Mouse (Mus musculus) layer of hippocampus, postnatal 10 days (tissue): Measurements from ENCODE around the gene Ccdc47. TPM values are rescaled to one million over a fixed set of nuclear protein-coding genes. Genes with fewer than 3 reads are reported as not detected.
A peak's percentile ranks its signal among the peaks of the same experiment; 100 is the strongest.

Experiments
- DNase-seq, 2 experiments: peaks; one replicate each; pipeline ENCODE4 v3.0.0; 2021; ENCODE audit warnings: low spot score in 2 of 2
- total RNA-seq, 2 experiments: library from RNA; stranded (reverse); gene quantifications; 2 replicates each; pipeline ENCODE4 v1.2.3; 2021

Gene Ccdc47
- total RNA-seq, 2 experiments from 2014 or later, result 101 to 102 TPM

- DNase-seq, result no peak
Observed at GRCm38 (mm10) chr11:106162237-106162636, 53.9 kb downstream of the Ccdc47 start.

- DNase-seq, result peak; percentile 76 to 81
Observed at GRCm38 (mm10) chr11:106160841-106161721, 55.1 kb downstream of the Ccdc47 start, which contains the start of the genes Gm10840 and Limd2. TSS of gene Gm10840 (plus strand) at chr11:106160850. TSS of gene Limd2 (minus strand) at chr11:106160860.

- DNase-seq, result peak; percentile 83 to 91
Observed at GRCm38 (mm10) chr11:106159921-106160840, 56.0 kb downstream of the Ccdc47 start.

DNA sequence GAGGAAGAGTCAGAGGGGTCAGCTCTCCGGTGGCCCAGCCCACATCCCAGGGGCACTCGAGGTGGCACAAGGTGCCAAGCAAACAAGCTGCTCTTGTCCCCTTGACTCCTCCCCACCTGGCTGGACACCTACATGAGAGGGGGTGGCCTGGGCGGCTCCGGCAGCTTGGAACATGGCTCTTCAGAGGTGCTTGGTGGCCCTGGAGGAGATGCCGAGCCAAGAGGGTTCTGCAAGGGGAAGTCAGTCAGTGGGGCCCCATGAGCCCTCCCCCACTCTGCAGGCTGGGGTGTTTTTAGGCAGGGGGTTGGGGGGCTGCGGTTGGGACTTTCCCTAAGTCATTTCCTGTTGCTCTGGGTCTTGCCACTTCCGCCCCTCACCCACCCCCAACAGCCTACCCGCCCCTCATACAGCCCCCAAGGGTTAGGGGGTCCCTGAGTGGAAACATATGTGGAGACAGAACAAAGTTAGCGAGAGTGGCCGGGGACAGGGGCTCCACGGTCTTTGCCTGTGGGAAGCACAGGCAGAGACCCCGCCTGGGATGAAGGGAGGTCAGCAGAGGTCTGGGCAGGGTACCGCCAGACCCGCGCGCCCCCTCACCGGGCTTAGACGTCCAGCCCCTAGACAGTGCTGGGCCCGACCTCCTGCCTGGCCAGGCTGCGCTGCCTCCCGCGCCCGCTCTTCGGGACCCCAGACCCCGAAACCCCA is 56.8 kb downstream of the Ccdc47 start:
- peak; percentile 54 to 62 for DNase-seq

DNA sequence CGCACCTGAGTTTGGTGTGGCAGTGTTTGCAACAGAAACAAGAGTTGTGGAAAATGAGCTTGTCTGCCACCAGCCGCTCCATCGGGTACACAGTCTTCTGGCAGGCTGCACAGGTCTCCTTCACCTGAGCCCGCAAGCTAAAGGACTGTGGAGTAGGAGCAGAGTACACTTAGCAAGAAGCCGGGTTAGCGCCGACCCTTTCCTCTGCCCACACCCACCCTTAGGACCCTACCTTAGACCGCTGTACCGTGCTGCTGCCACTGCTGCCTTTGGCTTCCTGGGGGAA is 57.3 kb downstream of the Ccdc47 start:
- DNase-seq, result no peak

DNA sequence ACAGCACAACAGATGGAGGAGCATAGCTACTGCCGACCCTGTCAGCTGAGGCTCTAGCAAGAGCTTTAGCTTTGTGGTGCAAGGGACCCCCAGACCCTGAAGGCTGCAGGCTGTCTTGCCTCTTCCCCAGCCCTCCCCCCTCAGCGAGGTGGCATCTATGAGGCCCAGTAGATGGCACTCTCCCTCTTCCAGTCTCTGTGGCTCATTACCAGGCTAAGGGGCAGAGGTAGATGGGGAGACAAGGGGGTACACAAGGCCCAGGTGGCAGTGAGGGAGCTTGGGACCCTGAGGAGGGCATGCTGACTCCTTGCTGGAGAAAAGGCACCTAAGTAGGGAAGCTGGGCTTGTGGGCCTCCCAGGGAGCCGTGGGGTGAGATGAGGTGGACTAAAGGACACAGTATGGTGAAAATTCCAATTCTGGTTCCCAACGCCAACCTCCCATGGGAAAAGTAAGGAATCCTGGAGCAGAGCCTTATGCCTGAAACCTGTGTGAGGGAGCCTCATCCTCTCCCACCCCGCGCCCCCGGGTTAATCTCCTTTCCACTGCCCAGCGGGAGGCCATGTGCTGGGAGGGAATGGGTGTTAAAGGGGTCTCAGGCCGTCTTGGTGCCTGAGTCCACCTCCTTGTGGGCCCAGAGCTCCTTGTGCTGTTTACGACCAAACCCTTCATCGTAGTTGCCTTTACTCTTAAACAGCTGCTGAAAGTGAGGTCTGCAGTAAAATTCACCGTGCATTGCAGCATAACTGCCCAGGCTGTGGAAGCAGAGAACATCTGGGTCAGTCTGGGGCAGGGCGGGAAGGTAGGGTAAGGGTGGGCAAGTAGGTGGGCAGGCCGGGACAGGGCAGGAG is 57.8 kb downstream of the Ccdc47 start:
- peak; percentile 48 to 56 for DNase-seq

- no peak for DNase-seq
Observed at GRCm38 (mm10) chr11:106157154-106157553, 59.0 kb downstream of the Ccdc47 start.

- no peak for DNase-seq
Observed at GRCm38 (mm10) chr11:106156257-106156656, 59.9 kb downstream of the Ccdc47 start.

- no peak for DNase-seq
Observed at GRCm38 (mm10) chr11:106155761-106156160, 60.4 kb downstream of the Ccdc47 start.

- no peak for DNase-seq
Observed at GRCm38 (mm10) chr11:106154770-106155169, 61.4 kb downstream of the Ccdc47 start.

DNA sequence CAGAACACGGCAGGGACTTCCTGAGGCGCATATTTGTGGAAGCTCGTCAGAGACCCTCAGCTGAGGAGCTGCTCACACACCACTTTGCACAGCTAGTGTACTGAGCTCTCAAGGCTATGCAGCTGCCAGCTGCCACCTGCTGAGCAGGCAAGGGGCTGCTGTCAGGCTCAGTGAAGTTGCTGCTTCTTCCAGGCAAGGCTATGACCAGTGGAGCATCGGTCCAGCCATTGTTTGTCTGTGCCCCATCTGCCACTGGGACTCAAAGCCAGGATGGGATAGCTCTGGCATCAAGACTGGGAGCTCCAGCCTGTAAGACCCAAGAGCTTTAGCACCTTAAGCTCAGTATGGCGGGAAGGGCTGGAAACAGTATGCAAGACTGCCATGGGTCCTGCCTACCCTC is 62.1 kb downstream of the Ccdc47 start:
- no peak for DNase-seq

DNA sequence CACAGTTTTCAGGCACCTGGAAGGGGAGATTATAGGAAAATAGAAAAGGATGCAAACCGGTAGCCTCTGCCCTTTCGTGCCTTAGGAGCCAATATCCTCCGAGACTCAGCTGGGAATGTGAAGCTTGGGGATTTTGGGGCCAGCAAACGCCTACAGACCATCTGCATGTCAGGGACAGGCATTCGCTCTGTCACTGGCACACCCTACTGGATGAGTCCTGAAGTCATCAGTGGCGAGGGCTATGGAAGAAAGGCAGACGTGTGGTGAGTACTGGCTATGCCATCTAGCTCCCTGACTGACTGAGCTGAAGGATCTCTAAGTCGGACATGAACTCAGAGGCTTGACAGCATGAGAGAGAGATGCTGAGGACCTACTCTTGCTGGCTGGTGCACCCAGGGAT is 64.0 kb downstream of the Ccdc47 start:
- DNase-seq, result peak; percentile 49

DNA sequence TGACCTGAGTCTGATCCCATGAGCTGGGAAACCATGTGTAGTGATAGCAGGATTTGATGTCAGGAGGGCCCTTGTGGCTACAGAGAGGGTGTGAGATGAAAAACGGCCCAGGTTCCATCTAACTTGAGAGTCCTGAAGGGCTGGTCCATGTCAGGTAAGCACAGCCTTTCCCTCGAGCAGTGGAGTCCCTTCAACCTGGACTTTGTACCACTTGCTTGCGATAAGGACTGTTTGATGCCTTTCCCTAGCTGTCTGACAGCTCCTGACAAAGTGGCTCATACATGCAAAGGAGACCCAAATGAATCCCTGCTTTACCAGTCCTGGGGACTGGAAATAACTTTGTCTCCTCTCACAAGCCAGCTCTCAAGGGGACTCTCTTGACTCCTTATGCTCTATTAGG is 64.9 kb downstream of the Ccdc47 start:
- DNase-seq, result no peak

Other genes starting within 250 kb of the Ccdc47 start
- 10 to 100 TPM; 11.1 to 12.6 TPM for gene Ace, start 248.4 kb downstream of the Ccdc47 start, total RNA-seq
- gene Ace3, start 221.7 kb downstream of the Ccdc47 start, total RNA-seq, result not detected
- gene Kcnh6, start 208.2 kb downstream of the Ccdc47 start, total RNA-seq, result under 1 TPM; 0.76 to 0.82 TPM
- gene Dcaf7, start 179.5 kb downstream of the Ccdc47 start, total RNA-seq, result 100 to 1,000 TPM; 184 to 190 TPM
- 10 to 100 TPM; 15.1 to 15.2 TPM for gene Taco1, start 150.3 kb downstream of the Ccdc47 start, total RNA-seq
- gene Map3k3, start 131.7 kb downstream of the Ccdc47 start, total RNA-seq, result 10 to 100 TPM; 26.7 to 27.7 TPM
- gene Gm10840, start 55.5 kb downstream of the Ccdc47 start, total RNA-seq, result not detected
- 100 to 1,000 TPM; 100 to 112 TPM for gene Limd2, start 55.5 kb downstream of the Ccdc47 start, total RNA-seq
- gene Strada, start 14.2 kb downstream of the Ccdc47 start, total RNA-seq, result 10 to 100 TPM; 28.8 to 32.3 TPM
- 10 to 100 TPM; 70.6 to 80.4 TPM for gene Ddx42, start 582 bp upstream of the Ccdc47 start, total RNA-seq
- 10 to 100 TPM; 37.8 to 39.4 TPM for gene Ftsj3, start 39.7 kb upstream of the Ccdc47 start, total RNA-seq
- gene Psmc5, start 39.8 kb upstream of the Ccdc47 start, total RNA-seq, result 100 to 1,000 TPM; 132 to 133 TPM
- 10 to 100 TPM; 22.0 to 23.0 TPM for gene Smarcd2, start 56.6 kb upstream of the Ccdc47 start, total RNA-seq
- gene Tcam1, start 60.3 kb upstream of the Ccdc47 start, total RNA-seq, result under 1 TPM; 0.16 to 0.20 TPM
- not detected for gene Gh, start 85.5 kb upstream of the Ccdc47 start, total RNA-seq
- gene Cd79b, start 98.4 kb upstream of the Ccdc47 start, total RNA-seq, result under 1 TPM; 0.38 to 0.59 TPM
- under 1 TPM in 1 of 2 experiments, not detected in 1; 0.38 TPM for gene Scn4a, start 136.9 kb upstream of the Ccdc47 start, total RNA-seq
- gene Prr29, start 149.1 kb upstream of the Ccdc47 start, total RNA-seq, result under 1 TPM in 1 of 2 experiments, not detected in 1; 0.91 TPM
- 1 to 10 TPM; 4.6 to 4.7 TPM for gene Icam2, start 171.7 kb upstream of the Ccdc47 start, total RNA-seq